Mouse (Mus musculus) intestine, postnatal 0 days (tissue): ENCODE measurements around the gene Dpep2nb. TPM values are rescaled to one million over a fixed set of nuclear protein-coding genes. Genes with fewer than 3 reads are reported as not detected.

ENCODE experiments used
- ATAC-seq: fragments of 200-750 bp; cut with Nextera tagmentation; 2 replicates; pipeline ENCODE4 v1.8.0; 2017; ENCODE audit warnings: mild to moderate bottlenecking, moderate TSS enrichment, moderate library complexity
- H3K27ac ChIP-seq: fragments of 300-500 bp; sonication (generic); 2 replicates; pipeline ENCODE4 v1.5.1; 2014; ENCODE audit warnings: mild to moderate bottlenecking, low read depth, low read length, moderate library complexity
- H3K27me3 ChIP-seq: fragments of 300-500 bp; sonication (generic); replicated peaks from 2 replicates; pipeline ENCODE4 v1.6.1; 2014; ENCODE audit warnings: low read length, mixed read lengths; ENCODE audit not compliant: control insufficient read depth, insufficient read depth
- H3K36me3 ChIP-seq: fragments of 300-500 bp; sonication (generic); 2 replicates; pipeline ENCODE4 v1.6.1; 2014; ENCODE audit warnings: mild to moderate bottlenecking, moderate library complexity; ENCODE audit not compliant: control insufficient read depth, insufficient read depth
- H3K4me1 ChIP-seq: fragments of 300-500 bp; sonication (generic); replicated peaks from 2 replicates; pipeline ENCODE4 v1.6.1; 2014; ENCODE audit warnings: antibody characterized with exemption, low read length, mixed read lengths; ENCODE audit not compliant: control insufficient read depth, insufficient read depth
- H3K4me2 ChIP-seq: fragments of 300-500 bp; sonication (generic); replicated peaks from 2 replicates; pipeline ENCODE4 v1.6.1; 2014; ENCODE audit warnings: low read depth, mild to moderate bottlenecking, moderate library complexity
- H3K4me3 ChIP-seq: fragments of 300-500 bp; sonication (generic); 2 replicates; pipeline ENCODE4 v1.5.1; 2014; ENCODE audit warnings: low read depth, low read length
- H3K9ac ChIP-seq: fragments of 300-500 bp; sonication (generic); 2 replicates; pipeline ENCODE4 v1.6.1; 2014; ENCODE audit warnings: mild to moderate bottlenecking, low read depth, low read length
- H3K9me3 ChIP-seq: fragments of 300-500 bp; sonication (generic); 2 replicates; pipeline ENCODE4 v1.6.1; 2016; ENCODE audit warnings: mixed run types; ENCODE audit not compliant: control insufficient read depth
- CTCF ChIP-seq: sonication (generic); IDR thresholded peaks from 2 replicates; pipeline ENCODE4 v1.5.1; 2016; ENCODE audit warnings: low read depth, mild to moderate bottlenecking, control low read depth, antibody characterized with exemption, moderate library complexity
- WGBS: fragments of 180-500 bp; shearing (Covaris S2); extraction: QIAGEN DNeasy Blood & Tissue Kit; methylation state at CpG from one replicate; pipeline ENCODE4 v1.1.7; 2014; 5-methylcytosine and 5-hydroxymethylcytosine counted together
- polyA plus RNA-seq: library from polyadenylated mRNA; unstranded; fragments of >200 nt; fragmentation: Nextera tagmentation; extraction: Ambion mirVana; gene quantifications from 2 replicates; pipeline ENCODE4 v1.2.1, GENCODE M21; 2015

The Dpep2nb gene
- polyA plus RNA-seq, 1 experiment from 2014 or later, result not detected

DNA sequence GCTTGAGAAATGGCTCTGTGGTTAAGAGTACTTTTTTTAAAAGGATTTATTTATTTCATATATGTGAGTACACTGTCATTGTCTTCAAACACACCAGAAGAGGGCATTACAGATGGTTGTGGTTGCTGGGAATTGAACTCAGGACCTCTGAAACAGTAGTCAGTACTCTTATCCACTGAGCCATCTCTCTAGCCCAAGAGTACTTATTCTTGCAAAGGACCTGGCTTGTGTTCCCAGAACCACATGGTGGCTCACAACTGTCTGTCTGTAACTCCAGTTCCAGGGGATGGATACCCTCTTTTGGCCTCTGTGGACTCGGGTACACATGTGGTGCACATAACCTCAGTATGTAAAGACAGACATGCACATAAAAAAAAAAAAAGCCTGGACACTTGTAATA is 36.4 kb downstream of the Dpep2nb start:
- 94% methylated on average over 1 of the region's 1 CpGs for WGBS
- no peaks in the 10 kb centered on the region for H3K9me3 ChIP-seq
- no peak for ATAC-seq
- no peaks in the 10 kb centered on the region for H3K4me1 ChIP-seq
- peaks cover 8% of the 10 kb centered on the region; the same call in 1 of the 2 replicates for H3K27me3 ChIP-seq
- H3K4me3 ChIP-seq, result no peak overlapping the region
- no peaks in the 10 kb centered on the region for H3K36me3 ChIP-seq
- H3K4me2 ChIP-seq, result no peak overlapping the region
- no peak overlapping the region for H3K27ac ChIP-seq
- TF ChIP-seq CTCF, result no peak
- no peak overlapping the region for H3K9ac ChIP-seq

- Histone ChIP-seq H3K27ac (peak overlapping the region; percentile 41), H3K36me3 (no peaks in the 10 kb centered on the region), H3K4me3 (peak overlapping the region; percentile 3; the same call in 1 of the 2 replicates), H3K4me2 (peak overlapping the region; percentile 80), H3K9me3 (no peaks in the 10 kb centered on the region), H3K9ac (no peak overlapping the region), H3K4me1 (no peaks in the 10 kb centered on the region), H3K27me3 (peaks cover 8% of the 10 kb centered on the region; the same call in 1 of the 2 replicates)
- TF ChIP-seq CTCF, result no peak
- WGBS, result 11% methylated on average over 19 of the region's 19 CpGs
- no peak for ATAC-seq
Observed at GRCm38 (mm10) chr8:105966692-105967311, 39.0 kb downstream of the Dpep2nb start.

GRCm38 (mm10) chr8:105965905-105966341 is 39.9 kb downstream of the Dpep2nb start, which contains the start of gene Slc12a4:
Slc12a4 (minus strand) TSS chr8:105966097.
- peak within 1 kb of the TSS; percentile 58 for H3K9ac ChIP-seq
- ATAC-seq, result peak; percentile 69
- TF ChIP-seq CTCF, result no peak
- H3K27ac ChIP-seq, result peak within 1 kb of the TSS; percentile 74
- H3K4me2 ChIP-seq, result peak within 1 kb of the TSS; percentile 80
- peak within 1 kb of the TSS; percentile 62 for H3K4me3 ChIP-seq
- under 1% methylated on average over 41 of the region's 47 CpGs for WGBS
- H3K9me3 ChIP-seq, result no peaks in the 10 kb centered on the region
- no peaks in the 10 kb centered on the region for H3K36me3 ChIP-seq
- H3K27me3 ChIP-seq, result peaks cover 8% of the 10 kb centered on the region; the same call in 1 of the 2 replicates
- no peaks in the 10 kb centered on the region for H3K4me1 ChIP-seq

DNA sequence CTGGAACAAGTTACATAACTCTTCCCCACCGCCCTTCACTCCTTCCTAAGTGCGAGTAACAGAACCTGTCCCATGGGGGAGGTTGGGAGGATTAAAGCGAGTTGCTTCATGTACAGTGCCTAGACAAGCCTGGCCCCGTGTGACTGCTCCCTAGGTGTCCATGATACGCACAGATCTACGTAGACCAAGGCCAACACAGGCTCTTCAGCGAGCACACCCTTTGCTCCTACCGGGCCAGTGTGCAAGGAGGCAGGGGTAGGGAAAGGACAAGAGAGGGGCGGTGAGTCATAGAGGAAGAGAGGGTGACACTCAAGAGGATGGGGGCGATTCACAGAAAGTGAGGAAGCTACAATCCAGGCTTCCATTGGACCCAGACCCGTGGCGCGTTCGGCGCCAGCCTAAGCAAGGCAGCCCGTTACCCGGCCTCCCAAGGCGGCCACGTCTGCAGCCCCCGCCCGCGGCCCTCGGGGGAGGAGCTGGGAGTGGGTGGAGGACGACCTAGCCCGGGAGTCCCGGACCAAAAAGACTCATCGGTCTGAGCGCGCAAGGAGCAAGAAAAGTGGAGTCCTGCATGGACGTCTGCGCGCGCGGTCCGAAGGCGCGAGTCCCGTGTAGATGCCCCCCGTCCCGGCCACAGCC is 40.4 kb downstream of the Dpep2nb start:
- H3K4me1 ChIP-seq, result no peaks in the 10 kb centered on the region
- no peak for TF ChIP-seq CTCF
- no peaks in the 10 kb centered on the region for H3K9me3 ChIP-seq
- H3K27me3 ChIP-seq, result peaks cover 8% of the 10 kb centered on the region; the same call in 1 of the 2 replicates
- H3K4me3 ChIP-seq, result peak overlapping the region; percentile 62
- peak overlapping the region; percentile 80 for H3K4me2 ChIP-seq
- H3K27ac ChIP-seq, result peak overlapping the region; percentile 74
- H3K9ac ChIP-seq, result peak overlapping the region; percentile 58
- no peaks in the 10 kb centered on the region for H3K36me3 ChIP-seq
- WGBS, result 3% methylated on average over 40 of the region's 40 CpGs
- peak; percentile 34 for ATAC-seq

DNA sequence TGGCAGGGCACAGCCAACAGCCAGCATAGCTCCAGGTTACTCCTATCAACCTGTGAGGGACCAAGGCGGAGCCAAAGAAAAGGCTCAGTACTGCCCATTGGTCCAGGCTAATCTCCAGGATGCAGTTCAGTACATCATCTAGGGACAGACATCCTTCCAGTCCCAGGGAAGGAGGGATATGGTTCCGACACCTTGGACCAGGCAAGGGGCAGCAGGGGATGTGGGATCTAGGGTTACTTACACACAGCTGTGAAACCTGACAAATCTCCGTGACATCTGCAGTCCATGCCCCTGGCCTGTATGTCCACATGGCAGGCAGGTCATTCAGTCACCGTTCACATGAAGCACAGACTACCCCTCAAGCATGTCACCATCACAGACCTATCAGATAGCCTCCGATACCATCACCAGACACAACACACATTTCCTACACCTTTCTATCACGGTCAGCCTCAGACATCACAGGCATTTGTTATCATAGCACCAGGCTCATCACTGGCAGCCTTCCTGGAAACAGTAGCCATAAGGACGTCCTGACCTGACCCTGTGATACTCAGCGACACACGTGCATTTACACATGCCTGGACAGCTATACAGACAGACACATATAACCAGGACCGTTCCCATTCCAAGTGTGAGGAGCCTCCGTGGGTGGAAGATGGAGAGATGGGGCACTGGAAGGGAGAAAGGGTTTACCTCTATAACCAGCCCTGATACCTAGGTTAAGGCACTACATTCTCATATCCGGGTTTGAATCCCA is 41.1 kb downstream of the Dpep2nb start:
- H3K4me2 ChIP-seq, result peak overlapping the region; percentile 80
- H3K4me3 ChIP-seq, result peak overlapping the region; percentile 62
- no peaks in the 10 kb centered on the region for H3K9me3 ChIP-seq
- H3K4me1 ChIP-seq, result no peaks in the 10 kb centered on the region
- 64% methylated on average over 12 of the region's 12 CpGs for WGBS
- H3K36me3 ChIP-seq, result no peaks in the 10 kb centered on the region
- H3K27ac ChIP-seq, result no peak overlapping the region
- TF ChIP-seq CTCF, result no peak
- H3K9ac ChIP-seq, result peak overlapping the region; percentile 58; the same call in 1 of the 2 replicates
- no peak for ATAC-seq
- peaks cover 8% of the 10 kb centered on the region; the same call in 1 of the 2 replicates for H3K27me3 ChIP-seq

DNA sequence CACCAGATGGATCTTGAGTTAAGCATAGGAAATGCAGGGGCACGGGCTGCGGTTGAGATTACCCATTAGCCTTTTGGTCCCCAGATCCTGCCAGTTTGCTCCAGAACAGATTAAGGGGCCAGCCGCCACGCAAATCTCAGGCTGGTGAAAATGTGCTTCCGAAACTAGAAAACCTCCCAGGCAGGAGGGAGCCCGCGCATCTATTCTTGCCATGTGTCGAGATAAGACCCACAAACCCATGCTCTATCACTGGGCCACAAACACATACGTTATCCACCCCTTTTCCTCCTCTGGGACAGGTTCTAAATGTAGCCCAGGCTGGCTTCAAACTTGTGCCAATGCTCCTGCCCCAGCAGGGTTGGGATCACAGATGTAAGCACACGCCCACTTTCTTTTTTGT is 44.2 kb downstream of the Dpep2nb start:
- no peak for ATAC-seq
- WGBS, result 88% methylated on average over 10 of the region's 10 CpGs

More for the DNA sequence above, 44.2 kb downstream of the Dpep2nb start:
- H3K27me3 ChIP-seq, result peaks cover 8% of the 10 kb centered on the region; the same call in 1 of the 2 replicates
- TF ChIP-seq CTCF, result no peak
- no peak overlapping the region for H3K27ac ChIP-seq
- H3K4me2 ChIP-seq, result no peak overlapping the region
- no peak overlapping the region for H3K4me3 ChIP-seq
- H3K9me3 ChIP-seq, result no peaks in the 10 kb centered on the region
- H3K4me1 ChIP-seq, result no peaks in the 10 kb centered on the region
- H3K9ac ChIP-seq, result no peak overlapping the region
- no peaks in the 10 kb centered on the region; the same call in 1 of the 2 replicates for H3K36me3 ChIP-seq
